Mouse (Mus musculus) olfactory bulb, adult 2 months (tissue): ENCODE measurements around the gene Ninl. TPM values are rescaled to one million over a fixed set of nuclear protein-coding genes. Genes with fewer than 3 reads are reported as not detected.

ENCODE experiments used
- H3K27ac ChIP-seq: fragments of 200-500 bp; 2 replicates; pipeline ENCODE4 v1.5.1; 2012; ENCODE audit warnings: low read depth, low read length; ENCODE audit not compliant: insufficient read depth
- H3K4me1 ChIP-seq: fragments of 200-500 bp; 2 replicates; pipeline ENCODE4 v1.6.1; 2012; ENCODE audit warnings: low read length; ENCODE audit not compliant: control insufficient read depth, insufficient read depth
- H3K4me3 ChIP-seq: fragments of 200-500 bp; 2 replicates; pipeline ENCODE4 v1.5.1; 2012; ENCODE audit warnings: mild to moderate bottlenecking, low read depth, low read length, moderate library complexity; ENCODE audit not compliant: insufficient read depth
- CTCF ChIP-seq: fragments of 200-500 bp; IDR thresholded peaks from 2 replicates; pipeline ENCODE4 v1.5.1; 2012; ENCODE audit warnings: low read depth, mild to moderate bottlenecking, low read length, moderate library complexity; ENCODE audit not compliant: insufficient read depth
- POLR2A ChIP-seq: fragments of 200-500 bp; IDR thresholded peaks from 2 replicates; pipeline ENCODE4 v1.6.1; 2012; ENCODE audit warnings: mild to moderate bottlenecking, low read depth, low read length, moderate library complexity; ENCODE audit not compliant: insufficient read depth
- WGBS: fragments of 180-500 bp; shearing (Covaris S2); methylation state at CpG from one replicate; pipeline ENCODE4 v1.1.7; 2018; 5-methylcytosine and 5-hydroxymethylcytosine counted together
- polyA plus RNA-seq: library from polyadenylated mRNA; stranded (reverse); fragments of >200 nt; gene quantifications from 2 replicates; pipeline ENCODE4 v1.2.4, GENCODE M21; 2012; ENCODE audit warnings: low replicate concordance; ENCODE audit not compliant: missing spikeins, insufficient read depth, insufficient read length

Ninl gene
- polyA plus RNA-seq, 1 experiment = not detected

GRCm38 (mm10) chr2:151001619-151002175 lies 37.5 kb downstream of the Ninl start:
- H3K4me3 ChIP-seq = no peak overlapping the region
- H3K4me1 ChIP-seq = no peaks in the 10 kb centered on the region
- H3K27ac ChIP-seq = no peak overlapping the region
- 64% methylated on average over 5 of the region's 5 CpGs for WGBS
- TF ChIP-seq POLR2A (no peak), CTCF (no peak)

- Histone ChIP-seq H3K4me1 (no peaks in the 10 kb centered on the region), H3K27ac (no peak overlapping the region), H3K4me3 (no peak overlapping the region)
- 49% methylated on average over 7 of the region's 7 CpGs for WGBS
- no peak for TF ChIP-seq POLR2A
- no peak for TF ChIP-seq CTCF
These were observed 38.6 kb downstream of the Ninl start for GRCm38 (mm10) chr2:151000402-151001178.

- Histone ChIP-seq H3K27ac (no peak overlapping the region), H3K4me3 (no peak overlapping the region), H3K4me1 (no peaks in the 10 kb centered on the region)
- no peak for TF ChIP-seq CTCF
- 82% methylated on average over 3 of the region's 3 CpGs for WGBS
These were observed 40.2 kb downstream of the Ninl start for GRCm38 (mm10) chr2:150999021-150999420.

- TF ChIP-seq POLR2A (no peak), CTCF (no peak)
- no peak overlapping the region for H3K4me3 ChIP-seq
- no peak overlapping the region for H3K27ac ChIP-seq
- 76% methylated on average over 5 of the region's 5 CpGs for WGBS
- H3K4me1 ChIP-seq = no peaks in the 10 kb centered on the region
These were observed 41.6 kb downstream of the Ninl start for GRCm38 (mm10) chr2:150997618-150998017.

GRCm38 (mm10) chr2:150995324-150995723 lies 43.9 kb downstream of the Ninl start:
- WGBS = 84% methylated on average over 4 of the region's 4 CpGs
- TF ChIP-seq POLR2A (no peak), CTCF (no peak)
- Histone ChIP-seq H3K27ac (no peak overlapping the region), H3K4me3 (no peak overlapping the region), H3K4me1 (no peaks in the 10 kb centered on the region)

- H3K4me3 ChIP-seq = no peak overlapping the region
- no peaks in the 10 kb centered on the region for H3K4me1 ChIP-seq
- WGBS = 86% methylated on average over 4 of the region's 4 CpGs
- TF ChIP-seq POLR2A = no peak
- TF ChIP-seq CTCF = no peak
- no peak overlapping the region for H3K27ac ChIP-seq
These were observed 48.1 kb downstream of the Ninl start for GRCm38 (mm10) chr2:150991050-150991449.

- Histone ChIP-seq H3K27ac (no peak overlapping the region), H3K4me3 (no peak overlapping the region), H3K4me1 (no peaks in the 10 kb centered on the region)
- WGBS = 84% methylated on average over 2 of the region's 2 CpGs
- TF ChIP-seq POLR2A (no peak), CTCF (no peak)
These were observed 48.7 kb downstream of the Ninl start for GRCm38 (mm10) chr2:150990506-150990905.

GRCm38 (mm10) chr2:150985359-150985758 lies 53.8 kb downstream of the Ninl start:
- WGBS = 99% methylated on average over 2 of the region's 2 CpGs
- H3K27ac ChIP-seq = no peak overlapping the region
- no peak for TF ChIP-seq CTCF
- no peak for TF ChIP-seq POLR2A
- no peaks in the 10 kb centered on the region for H3K4me1 ChIP-seq
- H3K4me3 ChIP-seq = no peak overlapping the region

GRCm38 (mm10) chr2:150982051-150982450 lies 57.1 kb downstream of the Ninl start:
- Histone ChIP-seq H3K27ac (no peak overlapping the region), H3K4me3 (no peak overlapping the region), H3K4me1 (no peaks in the 10 kb centered on the region)
- TF ChIP-seq POLR2A (no peak), CTCF (no peak)

GRCm38 (mm10) chr2:150981524-150981923 lies 57.7 kb downstream of the Ninl start:
- Histone ChIP-seq H3K4me1 (no peaks in the 10 kb centered on the region), H3K27ac (no peak overlapping the region), H3K4me3 (no peak overlapping the region)
- TF ChIP-seq POLR2A = no peak
- TF ChIP-seq CTCF = no peak
- WGBS = 88% methylated on average over 7 of the region's 7 CpGs
